Mouse (Mus musculus): ENCODE measurements around the gene Pde9a. TPM values are rescaled to one million over a fixed set of nuclear protein-coding genes. Genes with fewer than 3 reads are reported as not detected.

The Pde9a gene
- polyA plus RNA-seq, 3 experiments from 2014 or later, result not detected

DNA sequence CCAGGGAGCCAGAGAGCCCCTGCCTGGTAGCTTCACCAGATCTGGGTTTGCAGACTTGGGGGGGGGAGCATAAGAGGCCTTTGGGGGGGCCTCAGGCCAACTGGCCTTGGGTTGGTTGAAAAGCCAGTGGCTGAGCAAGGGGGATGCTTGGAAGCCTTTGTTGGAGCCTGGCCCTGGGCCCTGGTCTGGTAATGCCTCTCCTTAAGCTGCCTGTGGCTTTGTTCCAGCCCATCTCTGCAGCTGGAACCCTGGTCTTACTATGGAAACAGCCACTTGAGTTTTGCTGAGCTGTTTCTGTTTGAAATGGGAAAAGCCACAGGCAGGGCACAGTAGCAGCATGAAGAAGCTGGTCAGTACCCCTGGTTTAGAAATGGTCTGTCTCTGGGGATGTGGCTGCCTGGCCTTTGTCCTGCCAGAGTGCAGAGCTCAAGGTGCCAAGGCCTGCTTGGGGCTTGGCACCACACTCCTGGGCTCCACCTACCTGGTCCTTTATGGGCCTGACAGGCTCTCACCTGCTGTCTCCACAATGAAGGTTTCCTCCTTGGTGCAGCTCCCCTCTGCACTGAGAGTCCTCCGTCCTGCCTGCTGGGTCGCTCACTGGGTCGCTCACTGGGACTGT is 3.5 kb downstream of the Pde9a start:
- no peak for ATAC-seq

DNA sequence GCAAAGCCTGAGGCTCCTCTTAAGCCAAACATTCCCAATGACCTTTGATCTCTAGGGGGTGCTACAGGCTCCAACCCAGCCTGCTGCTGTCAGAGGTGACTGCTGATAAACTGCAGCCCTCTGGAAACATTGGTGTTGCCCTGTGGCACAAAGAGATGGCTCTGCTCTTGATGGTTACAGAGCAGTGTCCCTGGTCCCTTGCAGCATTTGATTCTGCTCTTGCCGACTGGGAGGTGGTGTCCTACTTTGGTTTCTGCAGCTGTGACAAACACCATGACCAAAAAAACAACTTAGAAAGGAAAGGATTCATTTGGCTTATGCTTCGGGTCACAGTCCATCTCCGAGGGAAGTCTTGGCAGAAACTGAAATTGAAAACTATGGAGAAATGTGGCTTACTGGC is 5.5 kb downstream of the Pde9a start:
- no peak for ATAC-seq

DNA sequence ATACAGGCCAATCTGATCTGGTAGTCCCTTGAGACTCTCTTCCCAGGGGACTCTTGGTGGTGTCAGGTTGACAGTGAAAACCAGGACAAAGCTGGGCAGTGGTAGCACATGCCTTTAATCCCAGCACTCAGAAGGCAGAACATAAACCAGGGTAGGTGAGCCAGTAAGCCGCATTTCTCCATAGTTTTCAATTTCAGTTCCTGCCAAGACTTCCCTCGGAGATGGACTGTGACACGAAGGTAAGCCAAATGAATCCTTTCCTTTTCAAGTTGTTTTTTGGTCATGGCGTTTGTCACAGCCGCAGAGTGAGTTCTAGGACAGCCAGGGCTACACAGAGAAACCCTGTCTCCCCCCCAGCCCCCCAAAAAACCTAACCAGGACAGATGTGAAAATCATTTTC is 6.0 kb downstream of the Pde9a start:
- ATAC-seq, result no peak

DNA sequence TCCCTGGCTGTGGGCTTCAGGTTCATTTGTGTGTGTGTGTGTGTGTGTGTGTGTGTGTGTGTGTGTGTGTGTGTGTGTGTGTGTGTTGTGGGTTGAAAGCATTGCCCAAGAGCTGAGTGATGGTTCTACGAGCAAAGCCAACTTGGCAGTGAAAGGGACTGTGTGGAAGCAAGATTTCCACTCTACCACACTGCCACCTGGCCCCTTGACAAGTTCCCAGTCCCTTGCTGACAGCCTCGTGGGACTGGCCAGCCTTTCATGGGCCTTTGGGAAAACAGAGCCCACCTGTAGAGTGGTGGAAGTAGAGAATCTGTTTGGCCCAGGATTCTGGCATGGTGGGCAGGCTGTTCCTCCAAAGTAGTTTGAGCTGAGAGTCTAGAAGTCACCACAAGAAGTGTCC is 7.8 kb downstream of the Pde9a start:
- no peak for ATAC-seq

DNA sequence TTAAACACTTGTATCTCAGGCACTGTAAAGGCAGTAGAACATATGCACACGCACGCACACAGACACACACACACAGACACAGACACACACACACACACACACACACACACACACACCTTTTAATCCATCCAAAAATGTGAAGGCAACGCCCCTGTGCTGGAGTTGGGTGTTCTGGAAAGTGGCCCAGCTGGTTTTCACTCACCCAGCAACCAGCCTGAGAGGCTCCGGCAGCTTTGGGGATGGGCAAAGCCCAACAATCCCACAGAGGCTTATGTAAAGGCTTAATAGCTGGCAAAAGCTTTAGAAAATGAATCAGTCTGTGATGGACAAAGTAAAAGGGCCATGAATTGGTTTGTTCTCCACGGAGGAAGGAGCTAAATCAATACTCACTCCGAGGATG is 14.3 kb downstream of the Pde9a start:
- ATAC-seq, result no peak

DNA sequence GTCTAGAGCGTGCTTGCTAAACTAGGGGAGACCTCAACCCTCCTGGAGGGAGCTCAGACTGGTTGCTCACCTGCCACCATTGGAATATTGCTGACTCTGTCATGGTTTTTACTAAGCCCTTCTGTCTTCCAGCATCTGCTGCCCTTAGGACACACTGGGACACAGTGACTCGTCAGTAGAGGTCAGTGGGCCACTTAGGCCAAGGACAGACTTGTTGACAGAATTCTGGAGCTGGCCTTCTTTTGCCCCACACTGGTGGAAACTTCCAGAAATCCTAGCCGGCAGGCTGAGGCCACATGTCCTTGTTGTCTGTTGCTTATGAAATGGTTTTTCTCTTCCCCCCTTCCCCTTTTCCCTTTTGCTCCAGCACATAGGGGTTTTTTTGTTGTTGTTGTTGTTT is 15.2 kb downstream of the Pde9a start:
- no peak for ATAC-seq

DNA sequence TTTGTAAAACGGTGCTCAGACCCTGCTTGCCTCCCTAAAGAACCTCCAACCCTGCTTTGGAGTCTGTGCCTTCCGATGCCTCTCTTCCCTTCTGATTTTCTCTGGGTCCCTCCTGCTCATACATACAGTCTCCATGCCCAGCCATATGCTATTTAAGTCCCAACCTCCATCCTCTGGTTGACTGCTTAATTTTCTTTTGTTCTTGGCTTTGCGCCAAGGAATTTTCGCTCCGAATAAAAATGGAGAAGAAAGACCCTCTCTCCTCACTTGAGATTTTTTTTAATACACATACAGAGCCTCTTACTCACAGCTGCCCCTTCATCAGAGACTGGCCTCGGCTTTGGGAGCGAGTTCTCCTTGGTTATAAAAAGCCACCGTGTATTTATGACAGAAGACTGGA is 16.7 kb downstream of the Pde9a start:
- ATAC-seq, result no peak

DNA sequence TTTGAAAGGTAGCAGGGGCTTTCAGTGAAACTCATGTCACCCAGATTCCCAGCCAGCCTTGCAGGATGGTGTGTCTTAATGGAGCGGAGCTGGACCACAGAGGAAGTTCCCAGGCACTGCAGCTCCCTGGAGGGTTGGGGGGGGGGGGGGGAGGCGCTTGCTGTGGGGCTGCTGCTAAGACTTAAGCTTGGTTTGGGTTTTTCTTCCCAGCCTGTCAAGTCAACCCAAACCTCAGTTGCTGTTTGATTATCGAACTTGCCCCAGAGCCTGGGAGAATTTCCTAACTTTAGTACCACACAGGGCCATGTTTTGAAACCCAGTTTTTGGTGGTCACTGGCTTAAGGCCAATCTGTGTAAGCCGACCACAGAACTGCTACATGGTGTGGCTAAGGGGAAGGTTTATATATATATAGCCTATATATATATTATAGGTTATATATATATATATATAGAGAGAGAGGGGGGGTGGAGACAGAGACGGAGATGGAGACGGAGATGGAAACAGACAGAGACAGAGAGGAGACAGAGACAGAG is 19.8 kb downstream of the Pde9a start:
- no peak for ATAC-seq

DNA sequence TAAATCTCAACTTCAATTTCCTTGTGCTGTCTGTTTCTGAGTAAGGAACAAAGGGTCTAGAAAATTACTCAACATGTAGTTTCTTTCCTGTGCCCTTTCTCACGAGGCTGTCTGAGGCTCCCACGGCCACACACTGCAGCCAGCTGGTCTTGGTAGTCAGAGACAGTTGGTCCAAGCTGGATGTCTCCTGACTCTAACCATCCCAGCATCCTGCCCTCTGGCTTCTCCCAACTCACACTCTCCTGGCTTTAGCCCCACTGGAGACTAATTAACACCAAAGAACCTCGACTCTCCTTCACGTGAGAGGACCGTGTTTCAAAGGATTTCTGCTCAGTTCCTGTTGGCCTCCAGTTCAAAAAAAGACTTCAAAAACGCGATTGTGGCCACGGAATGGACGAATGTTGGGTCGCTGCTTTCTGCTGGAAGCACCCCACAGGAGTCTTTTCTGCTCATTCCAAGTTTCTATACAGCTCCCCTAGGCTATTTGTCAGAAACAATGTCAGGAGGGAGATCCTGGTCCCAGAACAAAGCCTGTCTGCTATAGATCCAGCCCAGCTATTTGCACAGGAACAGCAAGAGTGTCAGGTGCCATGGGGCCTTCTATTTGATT is 23.8 kb downstream of the Pde9a start:
- no peak for ATAC-seq

DNA sequence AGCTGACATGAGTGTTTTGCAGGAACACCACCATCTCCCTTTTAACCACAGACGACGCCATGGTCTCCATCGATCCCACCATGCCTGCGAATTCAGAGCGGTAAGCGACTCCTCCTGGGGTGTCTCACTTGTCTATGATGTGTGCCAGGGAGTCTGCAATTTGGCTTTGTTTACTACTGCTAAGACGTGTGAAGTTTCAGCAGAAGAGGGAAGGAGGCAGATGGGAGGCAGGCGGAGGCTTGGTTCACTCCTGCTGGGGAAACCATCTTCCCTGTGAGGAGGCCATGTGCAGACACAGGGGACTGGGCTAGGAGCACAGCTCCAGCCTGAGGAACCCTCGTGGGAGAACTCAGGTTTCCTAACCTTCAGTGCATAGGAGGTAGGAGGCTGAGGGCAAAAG is 29.2 kb downstream of the Pde9a start:
- ATAC-seq, result no peak

DNA sequence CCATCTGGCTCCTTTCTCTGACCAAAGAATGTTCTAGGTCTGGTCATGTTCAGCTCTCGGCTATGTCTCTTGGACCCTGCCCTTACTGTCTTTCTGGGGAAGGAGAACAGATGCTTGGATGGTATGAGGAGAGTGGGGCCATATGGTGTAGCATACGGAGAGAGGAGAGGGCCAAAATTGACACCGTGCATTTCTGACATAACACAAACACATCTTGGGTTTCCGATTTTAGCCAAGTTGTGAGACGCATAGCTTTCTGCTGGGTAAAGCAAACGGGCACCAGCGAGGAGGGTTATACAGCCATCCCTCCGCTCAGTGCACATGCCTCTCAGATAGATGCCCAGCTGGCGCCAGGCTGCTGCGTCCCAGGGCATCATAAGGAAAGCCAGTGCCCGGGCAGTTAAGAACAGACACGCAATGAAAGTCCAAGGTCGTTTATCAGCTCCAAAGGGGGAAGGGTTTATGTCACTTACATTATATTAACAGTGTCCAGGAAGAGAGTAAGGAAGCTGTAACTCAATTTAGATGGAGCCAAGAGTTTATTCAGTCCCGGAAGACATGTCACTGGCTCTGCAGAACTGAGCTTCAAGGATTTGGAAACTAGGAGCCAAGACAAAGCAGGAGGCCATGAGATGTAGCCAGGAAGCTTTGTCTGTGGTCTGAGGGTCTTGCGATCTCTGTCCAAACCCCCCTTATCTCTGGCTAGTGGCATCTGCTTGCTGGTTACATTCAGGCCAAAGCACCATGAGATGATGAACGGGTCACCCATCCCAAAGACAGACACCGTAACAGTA is 33.0 kb downstream of the Pde9a start:
- ATAC-seq, result no peak

DNA sequence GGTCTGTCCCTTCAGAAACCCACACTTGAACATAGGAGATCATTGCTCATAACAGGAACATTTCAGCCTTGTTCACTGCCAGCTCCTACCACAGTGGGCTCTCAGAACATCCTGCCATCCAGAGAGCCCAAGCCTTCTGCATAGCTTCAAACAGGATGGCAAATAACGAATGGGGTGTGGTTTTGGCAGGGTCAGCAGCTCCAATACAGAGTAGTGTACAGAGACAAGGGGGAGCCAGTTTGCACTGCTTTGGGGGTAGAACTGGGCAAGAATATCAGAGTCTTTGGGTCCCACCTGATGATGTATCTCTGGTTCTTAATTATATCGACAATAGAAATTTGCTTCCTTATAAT is 33.6 kb downstream of the Pde9a start:
- ATAC-seq, result no peak

DNA sequence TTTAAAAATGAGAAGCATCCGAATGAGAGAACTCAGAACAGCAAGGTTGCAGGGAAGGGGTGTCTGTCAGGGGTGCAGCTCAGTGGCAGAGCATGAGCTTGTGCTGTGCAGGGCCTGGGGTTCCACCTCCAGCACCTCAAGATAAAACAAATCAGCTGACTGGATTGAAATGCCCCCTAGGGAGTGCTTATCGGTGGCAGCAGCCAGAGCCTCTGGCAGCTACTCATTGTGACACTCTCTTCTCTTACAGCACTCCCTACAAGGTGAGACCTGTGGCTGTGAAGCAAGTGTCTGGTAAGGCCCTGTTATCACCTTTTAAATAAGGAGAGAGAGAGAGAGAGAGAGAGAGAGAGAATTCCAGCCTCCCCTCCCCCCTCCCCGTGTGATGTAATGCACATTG is 34.0 kb downstream of the Pde9a start:
- no peak for ATAC-seq

DNA sequence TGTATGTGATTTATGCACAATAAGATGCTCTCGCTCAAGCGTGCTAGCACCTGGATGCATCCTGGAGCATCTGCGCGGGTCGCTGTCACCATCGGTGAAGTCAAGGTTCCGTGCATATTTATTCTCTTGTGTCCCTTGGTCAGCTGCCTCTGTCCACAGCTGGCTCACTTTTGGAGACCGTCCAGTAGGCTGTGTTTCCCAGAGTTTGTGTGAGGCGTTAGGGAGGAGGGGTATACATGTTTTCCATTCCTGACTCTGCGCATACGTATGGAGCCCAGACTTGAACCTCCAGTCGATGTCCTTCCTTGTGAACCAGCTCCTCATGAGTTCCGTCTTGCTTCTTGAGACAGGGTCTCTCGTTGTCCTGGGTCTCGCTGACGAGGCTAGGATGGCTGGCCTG is 34.6 kb downstream of the Pde9a start:
- no peak for ATAC-seq

DNA sequence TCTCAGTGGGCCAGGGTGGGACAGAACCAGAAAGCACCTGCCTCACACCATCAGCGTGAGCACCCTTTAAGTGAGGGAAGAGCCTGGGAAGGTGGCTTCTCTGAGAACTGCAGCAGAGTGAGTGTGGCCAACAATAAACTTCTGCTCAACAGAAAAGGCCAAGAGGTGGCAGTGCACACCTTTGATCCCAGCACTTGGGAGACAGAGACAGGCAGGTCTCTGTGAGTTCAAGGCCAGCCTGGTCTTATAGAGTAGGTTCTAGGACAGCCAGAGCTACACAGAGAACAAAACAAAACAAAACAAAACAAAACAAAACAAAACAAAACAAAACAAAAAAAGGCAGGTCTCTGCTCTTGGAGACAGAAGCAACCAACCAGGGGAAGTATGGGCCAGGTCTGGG is 36.4 kb downstream of the Pde9a start:
- ATAC-seq, result no peak

DNA sequence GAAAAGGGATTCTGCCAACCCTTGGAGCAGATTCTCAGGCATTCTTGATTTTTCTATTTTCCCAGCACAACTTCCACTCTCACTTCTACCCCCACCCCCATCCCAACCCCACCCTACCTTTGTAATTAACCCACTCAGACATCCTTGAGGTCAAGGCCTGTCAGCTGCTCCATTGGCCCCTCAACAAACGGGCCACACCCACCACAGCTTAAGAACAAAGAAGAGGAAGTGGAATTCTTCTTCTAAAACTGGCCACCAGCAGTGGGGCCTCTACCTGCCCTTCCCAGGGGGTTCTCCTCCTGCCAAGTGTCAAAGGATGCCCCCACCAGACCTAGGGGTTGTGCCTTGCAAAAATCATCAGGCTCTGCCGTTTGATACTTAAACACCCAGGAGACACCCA is 37.0 kb downstream of the Pde9a start:
- no peak for ATAC-seq

DNA sequence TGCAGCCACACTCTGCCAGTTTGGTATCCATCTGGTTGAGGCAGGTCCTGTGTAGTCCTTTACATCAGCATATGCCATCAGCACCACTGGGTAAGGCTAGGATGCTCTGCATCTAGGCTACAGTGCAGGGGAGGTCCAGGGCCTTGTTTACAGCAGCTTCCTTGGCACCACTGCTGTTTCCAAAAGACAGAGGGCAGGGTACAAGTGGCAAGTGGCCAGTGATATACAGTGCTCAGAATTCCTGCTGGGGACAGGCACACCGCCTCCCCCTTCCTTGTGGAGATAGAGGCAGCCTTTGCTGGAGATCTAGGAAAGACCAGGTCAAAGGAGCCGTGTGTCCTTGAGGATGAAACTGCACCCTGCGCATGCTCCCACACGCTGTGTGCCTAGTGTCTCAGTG is 38.3 kb downstream of the Pde9a start:
- no peak for ATAC-seq

DNA sequence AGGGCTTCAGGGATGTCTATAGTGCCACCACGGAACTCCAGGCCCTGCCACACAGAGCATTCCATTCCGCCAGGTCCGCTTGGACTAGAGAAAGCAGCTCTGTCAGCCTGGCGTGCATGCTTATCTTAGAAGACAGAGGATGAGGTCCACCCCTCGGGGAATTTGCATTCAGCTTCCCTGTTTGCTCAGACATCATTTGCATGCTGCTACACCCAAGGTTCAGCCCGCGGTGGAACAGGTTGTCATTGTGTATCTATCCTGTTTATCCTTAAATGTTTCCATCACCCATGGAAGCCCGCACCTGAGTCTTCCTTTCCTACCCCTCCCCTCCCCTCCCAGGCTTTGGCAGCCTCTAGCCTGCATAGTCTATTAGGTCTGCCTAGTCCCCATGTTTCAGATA is 38.8 kb downstream of the Pde9a start:
- no peak for ATAC-seq

DNA sequence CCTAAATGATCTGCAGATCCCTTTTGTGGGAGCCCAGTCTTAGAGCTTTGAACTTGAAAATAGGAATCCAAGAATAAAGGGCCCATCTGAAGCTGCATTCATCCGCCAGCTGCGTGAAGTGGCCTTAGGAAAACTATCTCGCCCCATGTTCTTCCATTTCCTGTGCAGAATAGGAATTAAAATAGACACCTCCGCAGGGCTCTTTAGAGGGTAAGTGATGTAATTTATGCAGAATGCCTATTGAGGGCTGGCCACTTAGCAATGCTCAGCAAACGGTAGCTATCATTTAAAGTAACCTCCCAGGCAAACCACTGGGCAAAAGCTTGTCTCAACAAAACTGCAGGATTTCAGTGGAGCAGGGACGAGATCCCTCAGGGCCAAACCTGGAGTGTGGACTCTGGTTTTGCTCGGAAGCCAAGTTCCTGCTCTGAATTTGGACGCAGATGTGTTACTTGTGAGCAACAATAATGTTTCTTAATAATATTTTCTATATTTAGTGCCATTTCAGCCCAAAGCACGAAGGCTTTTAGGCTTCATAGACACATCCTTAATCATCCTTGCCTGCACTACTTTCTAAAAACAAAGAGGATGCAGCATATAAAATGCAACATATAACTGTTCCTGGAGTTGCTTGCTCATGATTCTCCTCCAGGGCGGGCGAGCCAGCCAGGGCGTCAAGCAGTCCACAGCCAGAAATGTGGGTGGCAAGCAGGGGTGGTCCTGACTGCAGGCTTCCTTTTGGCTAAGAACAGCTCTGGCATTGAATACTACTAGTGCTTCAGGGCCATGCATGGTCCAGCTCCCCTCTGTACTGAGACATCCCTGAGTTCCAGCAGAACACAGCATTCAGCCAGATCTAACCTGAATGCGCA is 40.1 kb downstream of the Pde9a start:
- no peak for ATAC-seq

DNA sequence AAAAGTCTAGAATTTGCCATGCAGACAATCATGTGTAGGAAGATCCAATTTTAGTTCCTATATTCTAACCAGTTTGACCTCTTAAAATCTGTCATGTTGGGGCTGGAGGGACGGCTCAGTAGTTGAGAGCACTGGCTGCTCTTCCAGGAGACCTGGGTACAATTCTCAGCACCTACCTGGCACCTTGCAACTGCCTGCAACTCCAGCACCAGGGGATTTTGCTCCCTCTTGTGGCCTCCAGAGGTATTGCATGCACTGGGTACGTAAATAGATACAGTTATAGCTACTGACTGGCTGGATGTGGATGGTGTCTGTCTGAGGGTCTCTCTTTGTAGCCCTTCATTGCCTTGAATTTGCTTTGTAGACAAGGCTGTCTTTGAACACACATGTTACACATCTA is 43.4 kb downstream of the Pde9a start:
- ATAC-seq, result no peak

DNA sequence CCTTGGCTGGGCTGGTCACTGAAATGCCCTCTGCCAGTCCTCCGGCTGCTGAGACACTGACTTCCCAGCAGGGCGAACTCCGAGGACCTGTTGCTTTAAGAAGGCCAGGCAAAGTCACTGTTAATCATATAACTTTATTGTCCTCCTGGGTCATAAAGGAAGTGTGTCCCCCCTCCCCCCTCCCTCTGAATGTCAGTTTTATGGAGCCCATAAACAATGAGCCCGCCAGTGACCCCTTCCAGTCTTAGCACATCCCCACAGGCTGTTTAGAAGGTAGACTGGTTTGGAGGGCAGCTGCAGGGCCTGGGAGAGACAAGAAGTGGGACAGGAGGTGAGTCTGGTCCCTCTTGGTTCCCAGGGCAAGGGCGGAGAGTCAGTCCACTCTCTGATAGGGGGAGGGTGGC is 46.9 kb downstream of the Pde9a start:
- no peak for ATAC-seq

DNA sequence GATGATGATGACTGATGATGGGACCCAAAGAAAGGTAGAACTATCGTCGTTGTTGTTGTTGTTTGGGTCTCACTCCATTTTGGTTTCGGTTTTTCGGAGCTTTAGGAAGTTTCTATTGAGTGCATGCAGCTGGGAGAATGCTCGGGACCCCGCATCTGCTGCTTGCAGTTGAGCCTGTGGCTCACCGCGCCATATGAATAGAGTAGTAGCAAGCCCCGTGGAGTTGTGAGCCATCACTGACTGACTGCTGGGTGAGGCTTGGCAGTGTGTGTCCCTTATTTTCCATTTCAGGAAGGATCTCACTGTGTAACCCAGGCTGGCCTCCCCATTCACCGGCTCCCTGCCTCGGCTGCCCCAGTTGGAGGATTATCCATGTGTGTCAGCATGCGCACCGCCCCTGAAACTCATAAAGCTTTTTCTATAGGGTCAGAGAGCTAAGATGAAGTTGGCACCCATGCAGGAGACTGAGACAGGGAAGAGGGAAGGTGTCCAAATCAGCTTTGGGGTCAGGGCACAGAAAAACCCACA is 47.5 kb downstream of the Pde9a start:
- no peak for ATAC-seq
